Mouse (Mus musculus) G1E (cell line): ENCODE measurements around the gene Mindy2. TPM values are rescaled to one million over a fixed set of nuclear protein-coding genes. Genes with fewer than 3 reads are reported as not detected.

Source experiments
- ATAC-seq: 2 replicates; pipeline ENCODE4 v1.8.0; 2016; ENCODE audit warnings: mild to moderate bottlenecking; ENCODE audit not compliant: insufficient number of reproducible peaks, poor library complexity, low FRiP score, severe bottlenecking; ENCODE audit errors: extremely low read depth
- DNase-seq: peaks from one replicate; pipeline ENCODE4 v3.0.0; 2012; ENCODE audit warnings: low spot score
- H3K27me3 ChIP-seq: 2 replicates; pipeline ENCODE4 v1.6.1; 2012; ENCODE audit warnings: mild to moderate bottlenecking, low read length, inconsistent platforms; ENCODE audit not compliant: insufficient read depth
- H3K36me3 ChIP-seq: replicated peaks from 2 replicates; pipeline ENCODE3; 2012; ENCODE audit warnings: mild to moderate bottlenecking, inconsistent platforms
- H3K4me1 ChIP-seq: 2 replicates; pipeline ENCODE4 v1.6.1; 2012; ENCODE audit warnings: low read depth, low read length, inconsistent platforms, mixed read lengths; ENCODE audit not compliant: insufficient read depth
- H3K4me3 ChIP-seq: 2 replicates; pipeline ENCODE4 v1.5.1; 2012; ENCODE audit warnings: low read depth, mild to moderate bottlenecking, inconsistent platforms, low read length, moderate library complexity, mixed read lengths
- H3K9me3 ChIP-seq: replicated peaks from 2 replicates; pipeline ENCODE4 v1.6.1; 2012; ENCODE audit warnings: inconsistent platforms
- CTCF ChIP-seq: IDR thresholded peaks from 2 replicates; pipeline ENCODE4 v1.5.1; 2012; ENCODE audit warnings: low read depth, low read length, inconsistent platforms, mixed read lengths
- GATA1 ChIP-seq: IDR thresholded peaks from 2 replicates; pipeline ENCODE4 v1.6.1; 2012; ENCODE audit warnings: borderline replicate concordance, low read length, inconsistent platforms, mixed read lengths
- GATA2 ChIP-seq: IDR thresholded peaks from 2 replicates; pipeline ENCODE4 v1.6.1; 2012; ENCODE audit warnings: low read depth, low read length, inconsistent platforms, borderline replicate concordance
- POLR2AphosphoS5 ChIP-seq: IDR thresholded peaks from 2 replicates; pipeline ENCODE4 v1.6.1; 2012; ENCODE audit warnings: low read depth, low read length, inconsistent platforms; ENCODE audit not compliant: insufficient replicate concordance
- TAL1 ChIP-seq: conservative IDR thresholded peaks from 2 replicates; pipeline ENCODE4 v1.6.1; 2012; ENCODE audit warnings: low read depth, low read length, inconsistent platforms, mixed read lengths
- polyA plus RNA-seq: library from polyadenylated mRNA; stranded (reverse); fragments of >175 nt; gene quantifications from 2 replicates; pipeline ENCODE4 v1.2.3, GENCODE M21; 2012
- total RNA-seq, 2 experiments: library from RNA; stranded (forward) in 1 of 2; stranded (reverse) in 1 of 2; fragments of 200-1000 nt in 1 of 2; fragments of >200 nt in 1 of 2; fragmentation: Nextera tagmentation in 1 of 2; gene quantifications; 2 replicates each; pipeline ENCODE4 v1.2.3; 2014 to 2017

The Mindy2 gene
- total RNA-seq (2014; fragmentation: Nextera tagmentation) (32.2 and 38.4 TPM in 2 replicates), total RNA-seq (2017) (48.3 and 50.7 TPM in 2 replicates), polyA plus RNA-seq (16.2 and 21.5 TPM in 2 replicates)

DNA sequence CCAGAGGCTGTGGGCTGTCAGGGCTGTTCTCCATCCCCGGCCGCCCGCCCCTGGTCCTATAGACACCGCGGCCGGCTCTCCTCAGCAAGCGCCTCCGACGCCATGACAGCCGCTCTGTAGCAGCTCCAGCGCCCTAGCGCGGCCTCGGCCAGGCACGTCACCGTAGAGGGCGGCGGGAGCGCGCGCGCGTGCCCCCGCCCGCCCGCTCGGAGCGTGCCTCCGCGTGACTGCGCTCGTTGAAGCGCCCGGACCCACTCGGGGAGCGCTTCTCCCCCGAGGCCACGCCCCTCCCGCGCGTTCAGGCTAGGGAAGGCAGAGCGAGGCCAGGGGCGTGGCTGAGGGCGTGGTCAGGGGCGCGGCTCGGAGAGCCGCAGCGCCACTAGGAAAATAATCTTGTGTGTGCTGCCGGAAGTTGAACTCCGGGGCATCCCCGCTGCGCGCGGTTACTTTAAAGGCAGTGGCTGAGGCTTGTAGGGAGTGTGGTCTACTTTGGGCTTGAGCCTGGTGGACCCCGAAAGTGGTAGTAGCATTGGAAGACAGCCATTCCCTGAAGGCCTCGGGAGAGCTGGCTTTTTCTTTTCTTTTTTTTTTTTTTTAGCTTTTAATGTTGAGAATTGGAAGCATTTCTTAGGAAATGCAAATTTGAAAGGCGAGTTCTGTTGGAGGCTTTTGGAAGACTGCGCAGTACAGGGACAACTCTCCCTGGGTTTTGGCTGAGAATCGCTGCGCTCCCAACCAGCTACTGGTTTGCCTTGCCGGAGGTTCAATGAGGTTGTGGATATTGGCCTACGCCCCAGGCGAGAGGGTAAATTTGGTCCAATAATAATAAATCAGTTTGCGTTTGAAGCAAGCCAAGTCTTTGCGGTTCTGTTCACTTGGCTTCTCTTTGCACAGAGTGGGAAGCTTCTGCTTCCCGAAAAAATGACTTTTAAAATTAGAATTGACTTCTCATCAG lies at the start of gene Mindy2:
Gene Mindy2 (minus strand): TSS at position 162 of the 955 bp plus-strand sequence.
- Histone ChIP-seq H3K9me3 (no peaks in the 10 kb centered on the region), H3K27me3 (no peaks in the 10 kb centered on the region), H3K4me3 (peak within 1 kb of the TSS; percentile 97), H3K4me1 (peaks cover 43% of the 10 kb centered on the region), H3K36me3 (peaks cover 18% of the 10 kb centered on the region)
- ATAC-seq (peak; percentile 96), DNase-seq (peak; percentile 85)
- no peak for TF ChIP-seq CTCF
- no peak for TF ChIP-seq TAL1
- TF ChIP-seq GATA1: no peak
- no peak for TF ChIP-seq POLR2AphosphoS5
- TF ChIP-seq GATA2: no peak

DNA sequence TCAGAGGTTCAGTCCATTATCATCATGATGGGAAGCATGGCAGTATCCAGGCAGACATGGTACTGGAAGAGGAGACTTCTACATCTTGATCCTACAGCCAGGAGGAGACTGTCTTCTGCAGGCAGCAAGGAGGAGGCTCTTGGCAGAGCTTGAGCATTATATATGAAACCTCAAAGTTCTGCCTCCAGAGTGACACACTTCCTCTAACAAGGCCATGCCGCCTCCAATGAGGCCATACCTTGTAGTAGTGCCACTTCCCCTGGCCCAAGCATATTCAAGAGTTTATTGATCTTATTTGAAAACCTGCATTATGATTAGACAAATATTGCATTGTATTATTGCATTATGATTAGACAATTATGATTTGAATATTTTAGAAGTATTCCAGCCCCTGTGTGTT lies 49.5 kb upstream of the Mindy2 start:
- H3K4me3 ChIP-seq: no peak overlapping the region
- no peaks in the 10 kb centered on the region for H3K27me3 ChIP-seq
- no peaks in the 10 kb centered on the region for H3K9me3 ChIP-seq
- no peak for ATAC-seq
- TF ChIP-seq TAL1: no peak
- no peak for TF ChIP-seq POLR2AphosphoS5
- no peak for TF ChIP-seq CTCF
- TF ChIP-seq GATA2: no peak
- no peak for TF ChIP-seq GATA1
- H3K4me1 ChIP-seq: peaks cover 2% of the 10 kb centered on the region; the same call in 1 of the 2 replicates
- DNase-seq: no peak
- peaks cover 46% of the 10 kb centered on the region for H3K36me3 ChIP-seq

DNA sequence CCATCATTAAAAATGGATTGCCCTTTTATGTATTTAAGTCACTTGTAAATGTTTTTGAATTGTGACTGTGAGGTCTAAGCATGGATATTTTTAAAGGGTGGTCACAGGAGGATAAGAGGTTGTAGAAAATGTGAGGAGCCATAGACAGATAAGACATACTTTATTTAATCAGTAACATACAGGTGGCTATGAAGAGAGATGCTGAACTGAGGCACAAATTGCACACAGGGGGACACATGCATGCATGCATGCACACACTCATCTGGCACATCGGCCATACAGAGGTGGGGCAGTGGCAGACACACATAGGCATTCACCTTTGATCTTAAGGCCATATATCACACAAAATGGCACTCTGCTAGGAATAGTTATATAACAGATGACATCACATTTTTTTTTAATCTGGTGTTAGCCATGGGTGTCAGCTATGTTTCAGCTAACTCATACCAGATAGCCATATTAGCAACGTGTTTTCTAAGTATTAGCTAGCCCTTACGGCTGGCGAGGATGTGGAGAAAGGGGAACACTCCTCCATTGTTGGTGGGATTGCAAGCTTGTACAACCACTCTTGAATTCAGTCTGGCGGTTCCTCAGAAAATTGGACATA lies 46.7 kb upstream of the Mindy2 start:
- Histone ChIP-seq H3K36me3 (peaks cover 32% of the 10 kb centered on the region), H3K27me3 (no peaks in the 10 kb centered on the region), H3K4me3 (no peak overlapping the region), H3K4me1 (peaks cover 5% of the 10 kb centered on the region), H3K9me3 (no peaks in the 10 kb centered on the region)
- ATAC-seq (no peak), DNase-seq (no peak)
- TF ChIP-seq TAL1 (no peak), GATA2 (no peak), POLR2AphosphoS5 (no peak), GATA1 (no peak), CTCF (no peak)

DNA sequence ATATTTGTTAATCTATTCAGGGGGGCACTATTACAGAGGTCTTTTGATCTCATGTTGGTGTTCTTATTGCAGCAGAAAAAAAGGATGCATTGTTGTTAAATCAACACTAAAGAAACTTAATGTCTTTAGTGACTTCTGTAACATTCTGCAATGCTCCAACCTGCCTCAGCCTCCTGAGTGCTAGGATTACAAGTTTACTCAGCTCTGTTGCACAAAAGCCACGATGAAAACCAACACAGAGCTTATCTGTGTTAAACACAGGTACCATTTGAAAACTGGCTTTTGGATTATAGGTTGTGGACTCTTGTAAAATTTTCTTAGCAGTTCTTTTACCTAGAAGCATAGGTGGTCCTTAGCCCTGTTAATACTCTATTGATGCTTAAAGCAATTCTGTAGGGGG lies 41.1 kb upstream of the Mindy2 start:
- TF ChIP-seq GATA2 (no peak), CTCF (no peak), POLR2AphosphoS5 (no peak), GATA1 (no peak), TAL1 (no peak)
- ATAC-seq (no peak), DNase-seq (no peak)
- Histone ChIP-seq H3K36me3 (peaks cover 10% of the 10 kb centered on the region), H3K9me3 (no peaks in the 10 kb centered on the region), H3K27me3 (no peaks in the 10 kb centered on the region), H3K4me3 (no peak overlapping the region), H3K4me1 (peaks cover 25% of the 10 kb centered on the region; the same call in 1 of the 2 replicates)

DNA sequence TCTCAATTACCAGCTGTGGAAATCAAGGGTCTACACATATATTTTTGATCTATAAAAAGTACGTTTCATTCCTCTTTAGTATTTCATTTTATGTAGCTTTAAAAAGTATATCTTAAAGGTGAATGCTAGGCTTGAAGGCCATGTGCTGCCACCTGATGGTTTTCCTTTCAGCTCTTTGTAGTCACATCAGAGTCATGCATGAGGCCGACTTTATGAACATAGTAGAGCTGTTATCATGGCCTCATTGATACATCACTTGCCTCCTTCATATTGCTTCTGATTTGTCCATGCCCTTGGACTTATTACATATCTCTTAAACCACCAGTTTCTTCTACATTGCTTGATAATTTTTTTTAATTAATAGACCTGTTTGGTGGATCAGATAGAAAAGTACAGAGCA lies 38.7 kb upstream of the Mindy2 start:
- Histone ChIP-seq H3K4me3 (no peak overlapping the region), H3K4me1 (peaks cover 41% of the 10 kb centered on the region), H3K9me3 (no peaks in the 10 kb centered on the region), H3K27me3 (no peaks in the 10 kb centered on the region), H3K36me3 (peaks cover 10% of the 10 kb centered on the region)
- no peak for TF ChIP-seq CTCF
- TF ChIP-seq GATA1: no peak
- TF ChIP-seq POLR2AphosphoS5: no peak
- no peak for TF ChIP-seq GATA2
- TF ChIP-seq TAL1: no peak
- DNase-seq (no peak), ATAC-seq (no peak)

DNA sequence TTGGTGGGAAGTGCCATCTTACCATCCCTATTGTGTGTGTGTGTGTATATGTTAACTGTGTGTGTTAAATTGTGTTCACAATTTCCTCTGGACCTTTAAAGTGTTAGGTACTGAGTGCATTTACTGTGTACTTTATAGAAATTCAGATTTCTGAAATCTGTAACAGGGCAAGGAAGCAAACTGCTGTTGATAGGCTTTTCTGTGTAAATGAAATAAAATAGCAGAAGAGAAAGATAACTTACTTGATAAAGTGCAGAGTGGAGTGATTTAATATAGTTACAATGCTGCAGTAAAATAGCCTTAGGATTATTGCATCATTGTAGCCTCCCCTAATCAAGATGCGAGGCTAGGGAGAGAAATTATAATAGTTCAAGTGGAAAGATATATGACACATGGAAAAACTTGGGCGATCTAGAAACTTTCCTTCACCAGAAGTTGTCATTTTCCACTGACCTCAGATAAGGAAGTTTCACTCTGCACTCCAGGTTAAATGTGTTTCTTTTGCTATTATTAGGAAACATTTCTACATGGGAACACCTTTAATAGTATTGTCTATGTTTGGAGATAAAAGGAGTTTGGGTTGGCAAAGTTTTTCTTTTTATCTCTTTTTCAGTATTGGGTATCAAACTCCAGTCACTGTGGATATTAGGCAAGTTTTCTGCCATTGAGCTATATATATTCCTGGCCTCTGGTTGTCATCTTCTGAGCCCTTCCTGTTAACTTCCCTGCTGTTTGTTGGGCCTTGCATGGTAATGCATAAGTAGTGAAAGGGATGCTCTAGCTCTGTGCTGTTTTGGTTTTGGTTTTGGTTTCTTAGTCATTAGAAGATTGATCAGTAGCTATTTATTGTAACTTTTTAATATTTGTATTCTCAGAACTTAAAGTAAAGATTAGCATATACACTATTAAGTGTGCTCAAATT lies 35.1 kb upstream of the Mindy2 start:
- TF ChIP-seq GATA2 (no peak), POLR2AphosphoS5 (no peak), CTCF (no peak), TAL1 (no peak), GATA1 (no peak)
- ATAC-seq (no peak), DNase-seq (no peak)
- Histone ChIP-seq H3K36me3 (no peaks in the 10 kb centered on the region), H3K4me1 (peaks cover 55% of the 10 kb centered on the region), H3K4me3 (no peak overlapping the region), H3K9me3 (no peaks in the 10 kb centered on the region), H3K27me3 (no peaks in the 10 kb centered on the region)
